Mouse (Mus musculus) frontal cortex, postnatal 10 days (tissue): ENCODE measurements around the gene Kbtbd13.
A peak's percentile ranks its signal among the peaks of the same experiment; 100 is the strongest.

ENCODE experiments used
- DNase-seq, 2 experiments: peaks; one replicate each; pipeline ENCODE4 v3.0.0; 2022; ENCODE audit warnings: low spot score in 2 of 2, mixed read lengths in 1 of 2

The Kbtbd13 gene

GRCm38 (mm10) chr9:65391613-65391964, at the start of gene Kbtbd13:
TSS of gene Kbtbd13 (minus strand) at chr9:65391652.
- DNase-seq: no peak

GRCm38 (mm10) chr9:65435671-65436301, 44.3 kb upstream of the Kbtbd13 start, which contains the start of gene Mtfmt:
TSS of gene Mtfmt (plus strand) at chr9:65435782.
- peak; percentile 87 to 90 for DNase-seq

GRCm38 (mm10) chr9:65435211-65435610, 43.8 kb upstream of the Kbtbd13 start:
- DNase-seq: no peak

- DNase-seq: peak; percentile 23 to 27
These were observed 42.7 kb upstream of the Kbtbd13 start for GRCm38 (mm10) chr9:65434140-65434539.

GRCm38 (mm10) chr9:65432236-65432635, 40.8 kb upstream of the Kbtbd13 start:
- DNase-seq: peak; percentile 61 to 83

- no peak for DNase-seq
These were observed 39.5 kb upstream of the Kbtbd13 start for GRCm38 (mm10) chr9:65430921-65431320.

GRCm38 (mm10) chr9:65430401-65430800, 38.9 kb upstream of the Kbtbd13 start:
- no peak for DNase-seq

GRCm38 (mm10) chr9:65428003-65428402, 36.6 kb upstream of the Kbtbd13 start:
- DNase-seq: no peak

GRCm38 (mm10) chr9:65427511-65427910, 36.1 kb upstream of the Kbtbd13 start:
- DNase-seq: no peak

- DNase-seq: no peak
These were observed 32.9 kb upstream of the Kbtbd13 start for GRCm38 (mm10) chr9:65424393-65424792.

GRCm38 (mm10) chr9:65422760-65423501, 31.5 kb upstream of the Kbtbd13 start, which contains the start of gene Slc51b:
TSS of gene Slc51b (minus strand) at chr9:65422955.
- no peak for DNase-seq

GRCm38 (mm10) chr9:65419633-65420032, 28.2 kb upstream of the Kbtbd13 start:
- DNase-seq: no peak

- DNase-seq: no peak
These were observed 26.3 kb upstream of the Kbtbd13 start for GRCm38 (mm10) chr9:65417738-65418137.

GRCm38 (mm10) chr9:65411326-65411725, 19.9 kb upstream of the Kbtbd13 start:
- DNase-seq: no peak

- DNase-seq: no peak
These were observed 18.9 kb upstream of the Kbtbd13 start for GRCm38 (mm10) chr9:65410378-65410777.

- no peak for DNase-seq
These were observed 17.4 kb upstream of the Kbtbd13 start for GRCm38 (mm10) chr9:65408871-65409295.

GRCm38 (mm10) chr9:65407861-65408260, 16.4 kb upstream of the Kbtbd13 start:
- no peak for DNase-seq

GRCm38 (mm10) chr9:65407327-65407726, 15.9 kb upstream of the Kbtbd13 start:
- DNase-seq: no peak

GRCm38 (mm10) chr9:65405184-65405449, 13.7 kb upstream of the Kbtbd13 start:
- no peak for DNase-seq

GRCm38 (mm10) chr9:65404331-65405183, 13.1 kb upstream of the Kbtbd13 start:
- DNase-seq: peak; percentile 56 to 63

- DNase-seq: no peak
These were observed 8.5 kb upstream of the Kbtbd13 start for GRCm38 (mm10) chr9:65399934-65400333.

GRCm38 (mm10) chr9:65398279-65398678, 6.8 kb upstream of the Kbtbd13 start, which contains the start of gene Rasl12:
TSS of gene Rasl12 (plus strand) at chr9:65398506.
- peak in 1 of 2 experiments; percentile 52 for DNase-seq
